Mouse (Mus musculus) kidney, postnatal 0 days (tissue): ENCODE measurements around the gene Nedd9. TPM values are rescaled to one million over a fixed set of nuclear protein-coding genes. Genes with fewer than 3 reads are reported as not detected.

ENCODE experiments used
- ATAC-seq: fragments of 200-750 bp; cut with Nextera tagmentation; replicated peaks from 2 replicates; pipeline ENCODE4 v1.8.0; 2017; ENCODE audit warnings: low read depth, moderate number of reproducible peaks, moderate TSS enrichment, moderate library complexity; ENCODE audit not compliant: low FRiP score
- DNase-seq: peaks from one replicate; pipeline ENCODE4 v3.0.0-alpha.2; 2016; ENCODE audit warnings: low spot score
- H3K27ac ChIP-seq: fragments of 300-500 bp; sonication (generic); 2 replicates; pipeline ENCODE4 v1.5.1; 2014; ENCODE audit warnings: mild to moderate bottlenecking
- H3K27me3 ChIP-seq: fragments of 300-500 bp; sonication (generic); 2 replicates; pipeline ENCODE4 v1.6.1; 2014; ENCODE audit warnings: low read length, mixed read lengths; ENCODE audit not compliant: insufficient read depth
- H3K36me3 ChIP-seq: fragments of 300-500 bp; sonication (generic); 2 replicates; pipeline ENCODE4 v1.6.1; 2014; ENCODE audit warnings: low read length, mixed read lengths; ENCODE audit not compliant: insufficient read depth
- H3K4me1 ChIP-seq: fragments of 300-500 bp; sonication (generic); replicated peaks from 2 replicates; pipeline ENCODE4 v1.6.1; 2014; ENCODE audit warnings: antibody characterized with exemption, low read length, mixed read lengths; ENCODE audit not compliant: insufficient read depth
- H3K4me2 ChIP-seq: fragments of 300-500 bp; sonication (generic); 2 replicates; pipeline ENCODE4 v1.6.1; 2014; ENCODE audit warnings: mild to moderate bottlenecking, low read length, moderate library complexity, mixed read lengths
- H3K4me3 ChIP-seq: fragments of 300-500 bp; sonication (generic); replicated peaks from 2 replicates; pipeline ENCODE4 v1.5.1; 2014; ENCODE audit warnings: low read depth, low read length
- H3K9ac ChIP-seq: fragments of 300-500 bp; sonication (generic); 2 replicates; pipeline ENCODE4 v1.6.1; 2014; ENCODE audit warnings: low read depth, low read length
- H3K9me3 ChIP-seq: fragments of 300-500 bp; sonication (generic); replicated peaks from 2 replicates; pipeline ENCODE4 v1.6.1; 2016; ENCODE audit warnings: low read length, inconsistent platforms, mixed read lengths
- CTCF ChIP-seq: IDR thresholded peaks from 2 replicates; pipeline ENCODE4 v1.5.1; 2016; ENCODE audit warnings: antibody characterized with exemption, low read depth, mild to moderate bottlenecking, moderate library complexity
- WGBS: fragments of 180-500 bp; shearing (Covaris S2); extraction: QIAGEN DNeasy Blood & Tissue Kit; methylation state at CpG from one replicate; pipeline ENCODE4 v1.1.7; 2014; 5-methylcytosine and 5-hydroxymethylcytosine counted together
- polyA plus RNA-seq: library from polyadenylated mRNA; unstranded; fragments of >200 nt; fragmentation: Nextera tagmentation; extraction: Ambion mirVana; gene quantifications from 2 replicates; pipeline ENCODE4 v1.2.1, GENCODE M21; 2015

Nedd9 gene
- polyA plus RNA-seq, 1 experiment from 2014 or later = 27.3 TPM

- H3K4me2 ChIP-seq = no peak overlapping the region
- no peaks in the 10 kb centered on the region for H3K4me1 ChIP-seq
- no peak overlapping the region for H3K4me3 ChIP-seq
- H3K27ac ChIP-seq = no peak overlapping the region
- DNase-seq (no peak), ATAC-seq (no peak)
- TF ChIP-seq CTCF = no peak
- no peaks in the 10 kb centered on the region for H3K27me3 ChIP-seq
- 85% methylated on average over 5 of the region's 5 CpGs for WGBS
- no peaks in the 10 kb centered on the region for H3K36me3 ChIP-seq
- no peak overlapping the region for H3K9ac ChIP-seq
- H3K9me3 ChIP-seq = no peaks in the 10 kb centered on the region
These were observed 105.2 kb downstream of the Nedd9 start for GRCm38 (mm10) chr13:41381806-41382546.

GRCm38 (mm10) chr13:41381041-41381805 is 105.9 kb downstream of the Nedd9 start:
- Histone ChIP-seq H3K9me3 (no peaks in the 10 kb centered on the region), H3K4me2 (no peak overlapping the region), H3K27me3 (no peaks in the 10 kb centered on the region), H3K36me3 (no peaks in the 10 kb centered on the region), H3K9ac (no peak overlapping the region), H3K4me3 (no peak overlapping the region), H3K4me1 (no peaks in the 10 kb centered on the region), H3K27ac (no peak overlapping the region)
- DNase-seq (no peak), ATAC-seq (no peak)
- 82% methylated on average over 7 of the region's 7 CpGs for WGBS
- no peak for TF ChIP-seq CTCF

- Histone ChIP-seq H3K27me3 (no peaks in the 10 kb centered on the region), H3K9ac (no peak overlapping the region), H3K4me3 (no peak overlapping the region), H3K4me2 (no peak overlapping the region), H3K36me3 (no peaks in the 10 kb centered on the region), H3K27ac (no peak overlapping the region), H3K4me1 (no peaks in the 10 kb centered on the region), H3K9me3 (no peaks in the 10 kb centered on the region)
- WGBS = 92% methylated on average over 4 of the region's 4 CpGs
- no peak for TF ChIP-seq CTCF
- DNase-seq = no peak
- no peak for ATAC-seq
These were observed 107.2 kb downstream of the Nedd9 start for GRCm38 (mm10) chr13:41379951-41380465.

GRCm38 (mm10) chr13:41378462-41378861 is 108.7 kb downstream of the Nedd9 start:
- no peaks in the 10 kb centered on the region for H3K4me1 ChIP-seq
- H3K27me3 ChIP-seq = no peaks in the 10 kb centered on the region
- no peaks in the 10 kb centered on the region for H3K36me3 ChIP-seq
- ATAC-seq (no peak), DNase-seq (no peak)
- no peak for TF ChIP-seq CTCF
- no peak overlapping the region for H3K4me3 ChIP-seq
- H3K9ac ChIP-seq = no peak overlapping the region
- 58% methylated on average over 5 of the region's 5 CpGs for WGBS
- no peaks in the 10 kb centered on the region for H3K9me3 ChIP-seq
- no peak overlapping the region for H3K4me2 ChIP-seq
- no peak overlapping the region for H3K27ac ChIP-seq

- Histone ChIP-seq H3K4me3 (no peak overlapping the region), H3K4me1 (no peaks in the 10 kb centered on the region), H3K27ac (no peak overlapping the region), H3K27me3 (no peaks in the 10 kb centered on the region), H3K4me2 (no peak overlapping the region), H3K9ac (no peak overlapping the region), H3K9me3 (no peaks in the 10 kb centered on the region), H3K36me3 (no peaks in the 10 kb centered on the region)
- DNase-seq = no peak
- no peak for TF ChIP-seq CTCF
- ATAC-seq = no peak
- WGBS = 55% methylated on average over 9 of the region's 9 CpGs
These were observed 109.3 kb downstream of the Nedd9 start for GRCm38 (mm10) chr13:41377856-41378255.

- Histone ChIP-seq H3K4me1 (no peaks in the 10 kb centered on the region), H3K4me2 (no peak overlapping the region), H3K36me3 (no peaks in the 10 kb centered on the region), H3K4me3 (no peak overlapping the region), H3K27me3 (no peaks in the 10 kb centered on the region), H3K9ac (no peak overlapping the region), H3K27ac (no peak overlapping the region), H3K9me3 (no peaks in the 10 kb centered on the region)
- DNase-seq (peak; percentile 54), ATAC-seq (no peak)
- no peak for TF ChIP-seq CTCF
- 22% methylated on average over 2 of the region's 2 CpGs for WGBS
These were observed 110.1 kb downstream of the Nedd9 start for GRCm38 (mm10) chr13:41377011-41377431.
